Mouse (Mus musculus) kidney, postnatal 10 days (tissue): ENCODE measurements at regions not wholly inside any gene's neighbourhood (a gene's known extent, or its start where the extent isn't known, plus 50 kb on each side); places are given as distances from the start of the nearest gene placed in this dataset.

Experiments
- DNase-seq: peaks from one replicate; pipeline ENCODE4 v3.0.0; 2021; ENCODE audit warnings: mixed read lengths

DNA sequence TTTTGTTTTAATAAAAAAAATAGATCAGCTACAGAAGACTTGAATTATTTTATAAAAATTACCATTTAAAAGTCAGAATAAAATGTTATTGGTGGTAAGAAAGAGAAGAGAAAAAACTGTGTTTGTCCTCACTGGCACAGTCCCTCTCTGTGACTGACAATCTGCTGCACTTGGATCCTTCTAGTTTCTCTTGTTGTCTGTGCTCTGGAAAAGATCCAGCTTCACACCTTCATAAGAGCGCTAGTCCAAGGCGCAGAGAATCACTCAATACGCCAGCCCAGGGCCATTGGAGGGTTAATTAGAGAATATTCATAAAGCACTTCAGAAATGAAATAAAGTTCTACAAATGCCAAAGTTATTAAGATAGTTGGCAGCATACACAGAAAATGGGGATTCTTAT, 153.8 kb downstream of the Lmbrd1 start:
- no peak for DNase-seq

GRCm38 (mm10) chr1:24866877-24867276, 188.4 kb downstream of the Lmbrd1 start:
- DNase-seq = no peak

GRCm38 (mm10) chr1:24869772-24870171, 191.3 kb downstream of the Lmbrd1 start:
- no peak for DNase-seq

GRCm38 (mm10) chr1:24870685-24871417, 192.4 kb downstream of the Lmbrd1 start:
- no peak for DNase-seq

DNA sequence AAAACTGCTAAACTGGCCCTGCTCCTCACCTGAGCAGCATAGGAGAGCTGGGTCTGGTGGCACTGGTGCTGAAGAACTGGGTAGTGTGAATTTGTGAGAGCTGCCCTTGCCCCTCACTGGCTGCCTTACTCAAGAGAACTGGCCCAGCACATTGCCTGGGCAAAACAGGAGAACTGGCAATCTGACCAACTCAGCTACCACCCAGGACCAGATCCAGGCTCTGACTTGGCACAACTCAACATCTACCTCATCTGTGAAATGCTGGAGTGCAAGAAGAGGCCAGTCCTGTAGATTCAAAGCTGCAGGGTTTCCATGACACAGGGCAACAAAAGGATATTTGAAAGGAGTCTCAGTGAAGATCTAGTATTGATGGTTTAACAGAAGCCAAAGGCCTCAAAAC, 198.6 kb downstream of the Lmbrd1 start:
- DNase-seq = no peak

DNA sequence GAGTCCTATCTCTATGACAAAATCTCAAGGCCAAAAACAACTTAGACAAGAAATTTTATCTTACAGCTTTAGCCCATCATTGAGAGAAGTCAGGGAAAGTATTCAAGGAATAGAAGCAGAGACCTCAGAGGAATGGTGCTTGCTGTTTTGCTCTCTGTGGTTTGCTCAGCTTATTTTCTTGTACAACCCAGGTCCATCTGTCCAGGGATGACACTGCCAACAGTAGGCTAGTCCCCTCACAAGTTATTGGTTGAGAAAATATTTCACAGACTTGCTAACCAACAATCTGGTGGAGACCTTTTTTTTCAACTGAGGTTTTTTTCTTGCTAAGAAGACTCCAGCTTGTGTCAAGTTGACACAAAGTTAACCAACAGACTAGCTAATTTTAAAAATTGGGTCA, 205.2 kb downstream of the Lmbrd1 start:
- DNase-seq = no peak

DNA sequence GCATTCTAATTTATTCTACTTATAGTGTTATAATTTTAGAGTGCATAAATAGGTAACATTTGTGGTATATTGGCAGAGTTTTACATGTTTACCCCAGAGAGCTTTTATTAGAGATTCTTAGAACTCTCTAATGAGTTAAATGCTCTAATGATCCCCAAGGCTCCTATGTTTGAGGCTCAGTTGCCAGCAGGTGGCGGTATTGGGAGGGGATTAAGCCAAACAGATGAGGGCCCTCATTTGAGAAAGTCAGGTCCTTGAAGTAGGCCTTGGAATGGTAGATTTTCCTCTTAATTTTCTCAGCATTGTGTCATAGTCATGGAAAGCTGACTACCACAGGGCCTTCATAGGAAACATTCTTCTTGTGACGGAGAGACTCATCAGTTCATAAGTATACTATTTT, 222.8 kb downstream of the Lmbrd1 start:
- DNase-seq = peak; percentile 63

- DNase-seq = no peak
Measured at GRCm38 (mm10) chr1:24938303-24939263, 260.2 kb downstream of the Lmbrd1 start.

DNA sequence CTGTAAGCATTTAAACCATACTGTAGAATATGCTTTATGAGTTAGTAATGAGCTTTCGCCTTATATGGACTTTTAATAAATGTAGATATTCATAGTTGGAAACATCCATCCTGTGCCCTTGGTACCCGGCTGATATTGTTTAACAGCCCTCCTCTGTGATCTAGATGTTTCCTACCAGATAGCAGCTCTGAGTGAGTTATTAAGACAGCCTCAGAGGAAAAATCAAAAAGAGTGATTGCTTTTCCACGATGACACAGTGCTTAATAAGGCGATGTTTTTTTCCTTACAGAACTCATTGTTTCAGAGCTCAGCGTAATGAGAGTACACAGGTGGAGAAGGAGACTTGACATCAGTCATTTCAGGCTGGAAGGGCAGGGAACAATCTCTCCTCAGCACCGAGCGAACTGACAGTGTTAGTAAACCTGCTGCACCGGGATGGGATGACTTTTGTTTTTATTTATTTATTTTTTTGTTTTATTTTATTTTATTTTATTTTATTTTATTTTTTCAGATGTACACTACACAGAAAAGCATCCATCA, 264.4 kb downstream of the Lmbrd1 start:
- no peak for DNase-seq

- no peak for DNase-seq
Measured at GRCm38 (mm10) chr1:24943451-24943850, 265.0 kb downstream of the Lmbrd1 start.

- peak; percentile 4 for DNase-seq
Measured at GRCm38 (mm10) chr1:24972681-24973080, 294.3 kb downstream of the Lmbrd1 start.

DNA sequence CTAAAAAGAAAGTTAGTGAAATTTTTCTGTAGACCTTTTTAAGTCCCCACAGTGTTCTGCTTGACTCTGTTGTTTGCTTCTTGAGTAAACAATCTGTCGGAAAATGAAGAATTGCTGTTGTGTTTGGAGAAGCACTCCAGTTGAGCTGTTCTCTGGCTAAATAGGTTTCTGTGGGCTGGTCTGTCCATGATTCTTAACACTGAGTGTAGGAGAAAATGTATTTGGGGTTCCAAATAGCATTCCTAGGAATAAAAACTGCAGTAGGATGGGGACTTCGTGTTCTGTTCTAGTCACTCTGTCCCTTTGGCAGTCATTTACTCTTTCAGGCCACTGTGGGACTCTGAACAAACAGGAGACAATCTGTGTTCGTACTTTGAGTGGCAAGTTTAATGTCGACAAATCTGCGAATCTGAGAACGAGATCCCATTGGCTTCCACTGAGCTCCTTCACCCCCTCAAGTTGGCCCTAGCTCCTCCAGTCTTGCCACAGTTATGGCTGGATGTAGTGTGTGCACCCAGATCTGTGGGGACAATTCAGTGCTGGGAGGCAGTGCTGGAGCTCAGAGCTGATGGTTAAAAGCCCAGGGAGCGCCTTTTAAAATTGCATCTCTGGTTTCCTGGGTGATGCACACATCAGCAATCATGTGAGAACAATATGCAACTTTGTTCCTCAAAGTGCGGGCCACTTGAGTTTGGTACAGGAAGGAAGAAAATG, 330.2 kb downstream of the Lmbrd1 start:
- no peak for DNase-seq

DNA sequence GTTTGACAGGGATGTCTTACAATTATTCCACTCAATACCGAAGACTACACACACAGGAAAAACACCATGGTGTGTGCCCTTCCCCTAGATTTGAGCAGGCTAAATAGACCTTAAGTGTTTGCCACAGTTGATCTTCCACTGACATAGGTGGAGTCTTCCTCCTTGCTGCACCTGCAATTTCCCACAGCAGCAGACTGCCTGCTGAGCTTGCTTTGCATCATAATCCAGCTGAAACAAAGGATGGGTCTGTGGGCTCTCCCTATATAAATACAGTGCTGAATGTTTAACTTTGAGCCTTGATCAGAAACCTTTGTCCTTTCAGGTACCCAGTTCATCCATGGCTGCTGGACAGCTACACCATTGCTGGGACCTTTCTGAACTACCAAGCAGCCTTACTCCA, 334.3 kb downstream of the Lmbrd1 start:
- DNase-seq = no peak
